Mouse (Mus musculus) erythroblast, embryonic 14.5 days (primary cell): ENCODE results near the gene Csk.

ENCODE experiments used
- GATA1 ChIP-seq: IDR thresholded peaks from 2 replicates; pipeline ENCODE4 v1.6.1; 2012; ENCODE audit warnings: low read length, inconsistent platforms, mixed read lengths
- TAL1 ChIP-seq: IDR thresholded peaks from 3 replicates; pipeline ENCODE4 v1.6.1; 2012; ENCODE audit warnings: low read length, inconsistent platforms, mixed read lengths

- TF ChIP-seq TAL1 (no peak), GATA1 (no peak)
These were observed 47.1 kb downstream of the Csk start, which contains the start of gene Cplx3 for GRCm38 (mm10) chr9:57606139-57606851.
